Mouse (Mus musculus): ENCODE measurements at regions not wholly inside any gene's neighbourhood (a gene's known extent, or its start where the extent isn't known, plus 50 kb on each side); places are given as distances from the start of the nearest gene placed in this dataset.
"Not testable (repeated sequence)": the region's sequence is repeated elsewhere in the genome, so short reads cannot be mapped to it uniquely, and the experiment has no call there.

- H3K27me3 ChIP-seq; H3K27ac ChIP-seq; H3K36me3 ChIP-seq; H3K9me3 ChIP-seq; H3K9ac ChIP-seq; H3K4me3 ChIP-seq; H3K4me2 ChIP-seq (replicated peaks); ATAC-seq (ENCODE audit: low FRiP score, low read depth): not testable (repeated sequence)
- peaks cover 46% of the 10 kb centered on the region for H3K4me1 ChIP-seq
- WGBS = 77% methylated on average over 3 of the region's 3 CpGs
Observed at GRCm38 (mm10) chr12:8435651-8436348, 64.0 kb downstream of the Rhob start.

DNA sequence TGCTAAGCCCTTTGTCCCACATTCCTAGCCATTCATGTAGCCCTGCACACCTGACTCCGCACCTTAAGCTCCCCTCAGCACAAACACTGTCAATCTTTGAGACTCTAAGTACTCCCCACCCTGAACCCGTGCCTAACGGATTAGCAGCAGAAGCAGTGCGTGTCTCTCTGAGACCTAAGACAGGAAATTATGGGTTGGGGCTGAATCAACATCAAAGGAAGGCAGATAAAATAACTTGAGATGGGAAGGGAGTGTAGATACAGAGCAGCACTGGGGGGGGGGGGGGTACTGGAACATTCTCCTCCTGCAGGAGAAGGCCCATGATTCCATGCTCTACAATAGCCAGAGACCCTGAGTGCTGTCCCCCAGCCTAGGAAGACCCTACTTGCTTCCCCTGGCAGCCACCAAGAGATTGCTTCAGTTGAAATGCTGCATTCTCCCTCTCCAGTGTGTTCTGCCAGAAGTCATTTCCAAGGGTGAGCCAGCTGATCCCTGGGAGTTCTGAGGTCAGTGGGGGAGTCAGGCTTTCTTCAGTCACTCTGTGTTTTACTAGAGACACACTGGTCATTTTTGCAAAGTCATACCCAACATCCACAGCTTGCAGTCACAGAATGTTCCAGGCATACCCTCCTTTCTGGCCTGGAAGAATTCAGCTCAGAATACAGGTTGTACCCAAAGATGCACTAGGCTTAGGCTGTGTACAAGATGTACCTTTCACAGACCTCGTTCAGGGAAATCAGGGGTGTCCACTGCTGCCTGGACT is 71.4 kb downstream of the Rhob start:
- WGBS = 66% methylated on average over 5 of the region's 5 CpGs
- Histone ChIP-seq H3K36me3 (no peaks in the 10 kb centered on the region), H3K27ac (no peak overlapping the region), H3K9ac (no peak overlapping the region), H3K9me3 (no peaks in the 10 kb centered on the region), H3K27me3 (no peaks in the 10 kb centered on the region), H3K4me2 (replicated peaks) (no peak overlapping the region), H3K4me3 (no peak overlapping the region), H3K4me1 (peaks cover 14% of the 10 kb centered on the region)
- no peak for ATAC-seq (ENCODE audit: low FRiP score, low read depth)

- H3K4me2 ChIP-seq (replicated peaks) = no peak overlapping the region
- no peak overlapping the region for H3K9ac ChIP-seq
- H3K9me3 ChIP-seq = no peaks in the 10 kb centered on the region
- H3K36me3 ChIP-seq = no peaks in the 10 kb centered on the region
- WGBS = 91% methylated on average over 6 of the region's 6 CpGs
- no peak overlapping the region for H3K27ac ChIP-seq
- no peak for ATAC-seq (ENCODE audit: low FRiP score, low read depth)
- no peaks in the 10 kb centered on the region for H3K4me1 ChIP-seq
- H3K27me3 ChIP-seq = no peaks in the 10 kb centered on the region
- no peak overlapping the region for H3K4me3 ChIP-seq
Observed at GRCm38 (mm10) chr12:8424515-8424914, 75.3 kb downstream of the Rhob start.

DNA sequence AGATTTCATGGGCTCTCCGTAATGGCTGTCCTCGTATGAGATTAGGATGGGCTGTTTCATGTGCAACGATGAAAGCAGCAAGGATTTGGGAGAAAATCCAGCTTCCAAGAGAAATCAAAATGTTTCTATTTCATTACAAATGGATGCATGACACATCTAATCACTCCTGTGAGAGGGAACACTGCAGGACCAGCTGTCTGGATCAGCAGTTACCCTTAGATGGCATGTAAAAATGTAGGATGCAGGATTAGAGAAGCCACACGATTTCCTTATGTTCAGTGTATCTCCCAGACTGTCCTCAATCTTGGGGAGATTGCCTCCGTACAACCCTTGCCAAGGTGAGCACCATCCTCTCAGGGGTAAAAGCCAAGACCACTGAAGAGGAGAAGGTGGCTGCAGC is 77.1 kb downstream of the Rhob start:
- no peak overlapping the region for H3K27ac ChIP-seq
- H3K27me3 ChIP-seq = no peaks in the 10 kb centered on the region
- H3K4me2 ChIP-seq (replicated peaks) = no peak overlapping the region
- no peaks in the 10 kb centered on the region for H3K36me3 ChIP-seq
- H3K9ac ChIP-seq = no peak overlapping the region
- WGBS = 46% methylated on average over 5 of the region's 5 CpGs
- H3K9me3 ChIP-seq = no peaks in the 10 kb centered on the region
- H3K4me3 ChIP-seq = no peak overlapping the region
- no peak for ATAC-seq (ENCODE audit: low FRiP score, low read depth)
- H3K4me1 ChIP-seq = no peaks in the 10 kb centered on the region

- Histone ChIP-seq H3K36me3 (no peaks in the 10 kb centered on the region), H3K4me1 (no peaks in the 10 kb centered on the region), H3K4me2 (replicated peaks) (no peak overlapping the region), H3K27ac (no peak overlapping the region), H3K9ac (no peak overlapping the region), H3K27me3 (no peaks in the 10 kb centered on the region), H3K9me3 (no peaks in the 10 kb centered on the region), H3K4me3 (no peak overlapping the region)
- no peak for ATAC-seq (ENCODE audit: low FRiP score, low read depth)
- WGBS = 86% methylated on average over 3 of the region's 3 CpGs
Observed at GRCm38 (mm10) chr12:8421271-8421567, 78.6 kb downstream of the Rhob start.

- no peak overlapping the region for H3K27ac ChIP-seq
- H3K9me3 ChIP-seq = no peaks in the 10 kb centered on the region
- 79% methylated on average over 9 of the region's 9 CpGs for WGBS
- H3K36me3 ChIP-seq = no peaks in the 10 kb centered on the region
- no peak overlapping the region for H3K4me2 ChIP-seq (replicated peaks)
- H3K9ac ChIP-seq = no peak overlapping the region
- H3K4me3 ChIP-seq = no peak overlapping the region
- ATAC-seq (ENCODE audit: low FRiP score, low read depth) = no peak
- H3K4me1 ChIP-seq = no peaks in the 10 kb centered on the region
- H3K27me3 ChIP-seq = no peaks in the 10 kb centered on the region
Observed at GRCm38 (mm10) chr12:8420511-8421270, 79.1 kb downstream of the Rhob start.

GRCm38 (mm10) chr12:8418890-8419289 is 80.9 kb downstream of the Rhob start:
- H3K4me2 ChIP-seq (replicated peaks) = no peak overlapping the region
- no peaks in the 10 kb centered on the region for H3K4me1 ChIP-seq
- no peak overlapping the region for H3K9ac ChIP-seq
- 76% methylated on average over 5 of the region's 5 CpGs for WGBS
- no peaks in the 10 kb centered on the region for H3K27me3 ChIP-seq
- no peaks in the 10 kb centered on the region for H3K36me3 ChIP-seq
- ATAC-seq (ENCODE audit: low FRiP score, low read depth) = no peak
- H3K27ac ChIP-seq = no peak overlapping the region
- H3K4me3 ChIP-seq = no peak overlapping the region
- H3K9me3 ChIP-seq = no peaks in the 10 kb centered on the region

- no peak overlapping the region for H3K4me2 ChIP-seq (replicated peaks)
- H3K36me3 ChIP-seq = no peaks in the 10 kb centered on the region
- H3K4me3 ChIP-seq = no peak overlapping the region
- ATAC-seq (ENCODE audit: low FRiP score, low read depth) = no peak
- H3K27me3 ChIP-seq = no peaks in the 10 kb centered on the region
- WGBS = 62% methylated on average over 8 of the region's 8 CpGs
- H3K4me1 ChIP-seq = no peaks in the 10 kb centered on the region
- H3K9ac ChIP-seq = no peak overlapping the region
- no peak overlapping the region for H3K27ac ChIP-seq
- H3K9me3 ChIP-seq = no peaks in the 10 kb centered on the region
Observed at GRCm38 (mm10) chr12:8417127-8417790, 82.5 kb downstream of the Rhob start.

DNA sequence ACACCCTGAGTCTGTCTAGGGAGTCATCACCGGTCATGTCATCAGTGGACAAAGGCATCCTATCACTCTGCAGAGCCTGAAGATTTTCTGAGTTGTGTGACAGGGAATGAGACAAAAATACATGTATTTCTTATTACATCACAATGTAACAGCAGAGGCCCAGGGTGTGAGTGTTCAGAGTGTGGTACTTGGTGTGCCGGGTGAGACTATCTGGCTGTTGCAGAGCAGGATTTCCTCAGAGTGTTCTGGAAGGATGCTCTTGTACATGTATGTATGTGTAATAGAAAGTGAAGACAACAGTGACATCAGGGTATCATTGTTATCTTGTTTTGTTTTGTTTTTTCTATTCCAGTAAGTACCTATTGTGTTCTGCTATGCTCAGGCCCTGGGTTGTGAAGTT is 87.7 kb downstream of the Rhob start:
- Histone ChIP-seq H3K4me1 (peaks cover 17% of the 10 kb centered on the region), H3K9ac (no peak overlapping the region), H3K9me3 (no peaks in the 10 kb centered on the region), H3K4me2 (replicated peaks) (no peak overlapping the region), H3K27ac (no peak overlapping the region), H3K36me3 (no peaks in the 10 kb centered on the region), H3K27me3 (no peaks in the 10 kb centered on the region), H3K4me3 (no peak overlapping the region)
- 94% methylated on average over 2 of the region's 2 CpGs for WGBS
- no peak for ATAC-seq (ENCODE audit: low FRiP score, low read depth)

GRCm38 (mm10) chr12:8410410-8411341 is 89.1 kb downstream of the Rhob start:
- H3K27ac ChIP-seq = no peak overlapping the region
- H3K36me3 ChIP-seq = no peaks in the 10 kb centered on the region
- peak overlapping the region; percentile 28 for H3K4me2 ChIP-seq (replicated peaks)
- no peaks in the 10 kb centered on the region for H3K9me3 ChIP-seq
- H3K9ac ChIP-seq = no peak overlapping the region
- H3K27me3 ChIP-seq = no peaks in the 10 kb centered on the region
- H3K4me1 ChIP-seq = peaks cover 17% of the 10 kb centered on the region
- H3K4me3 ChIP-seq = no peak overlapping the region
- no peak for ATAC-seq (ENCODE audit: low FRiP score, low read depth)
- 46% methylated on average over 24 of the region's 24 CpGs for WGBS

GRCm38 (mm10) chr12:8402084-8402483 is 88.9 kb downstream of the Hs1bp3 start:
- no peak overlapping the region for H3K4me3 ChIP-seq
- no peaks in the 10 kb centered on the region for H3K9me3 ChIP-seq
- H3K27me3 ChIP-seq = no peaks in the 10 kb centered on the region
- H3K4me2 ChIP-seq (replicated peaks) = no peak overlapping the region
- H3K4me1 ChIP-seq = 0 out of 2 replicates have a peak, but pooled peaks cover 7% of the 10 kb centered on the region
- H3K9ac ChIP-seq = no peak overlapping the region
- peak; percentile 73 for ATAC-seq (ENCODE audit: low FRiP score, low read depth)
- 42% methylated on average over 5 of the region's 5 CpGs for WGBS
- no peaks in the 10 kb centered on the region for H3K36me3 ChIP-seq
- H3K27ac ChIP-seq = no peak overlapping the region

Measured in limb, embryonic 13.5 days (tissue).